Mouse (Mus musculus): ENCODE results near the gene Lce6a.

- TF ChIP-seq GATA1 (IDR thresholded peaks at IDR 0.05; ENCODE audit: borderline replicate concordance, low read length) = no peak
- TF ChIP-seq FLI1 (IDR thresholded peaks at IDR 0.05; ENCODE audit: low read length) = no peak
Observed at GRCm38 (mm10) chr3:92588858-92589257, 32.6 kb downstream of the Lce6a start, which contains the start of gene Smcp.
